Mouse (Mus musculus): ENCODE measurements around the gene Mark3.

- TF ChIP-seq GATA1 (IDR thresholded peaks at IDR 0.05; ENCODE audit: low read length) (no peak), TAL1 (IDR thresholded peaks at IDR 0.05; ENCODE audit: low read length) (no peak)
Measured at GRCm38 (mm10) chr12:111598902-111599301, 24.6 kb downstream of the Mark3 start.

Data from erythroblast, embryonic 14.5 days (primary cell).